Mouse (Mus musculus): ENCODE measurements around the gene Lasp1. TPM values are rescaled to one million over a fixed set of nuclear protein-coding genes. Genes with fewer than 3 reads are reported as not detected.

The Lasp1 gene
- total RNA-seq (2021), result 10 to 100 TPM; 41.3 to 46.2 TPM

DNA sequence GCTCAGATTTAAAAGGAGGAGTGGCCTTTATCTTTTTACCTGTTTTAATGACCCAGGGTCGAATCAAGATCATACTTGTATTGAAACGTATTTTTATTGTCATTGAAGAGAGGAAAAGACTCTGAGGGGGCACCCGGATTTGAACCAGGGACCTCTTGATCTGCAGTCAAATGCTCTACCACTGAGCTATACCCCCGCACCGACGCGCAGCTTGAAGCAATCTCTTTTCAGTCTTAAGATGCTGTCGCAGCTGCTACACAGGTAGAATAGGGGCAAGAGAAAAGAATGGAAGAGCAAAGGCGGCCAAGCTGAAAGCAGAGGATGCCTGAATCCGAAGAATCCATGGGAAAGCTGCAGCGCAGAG is at the start of gene Lasp1:
Gene Lasp1, plus strand, starts transcription at position 219 of the 364 bp plus-strand sequence.
- intact Hi-C loops (cut with DNase I), result no loop called here
- DNase-seq (ENCODE audit: low spot score), result no peak

DNA sequence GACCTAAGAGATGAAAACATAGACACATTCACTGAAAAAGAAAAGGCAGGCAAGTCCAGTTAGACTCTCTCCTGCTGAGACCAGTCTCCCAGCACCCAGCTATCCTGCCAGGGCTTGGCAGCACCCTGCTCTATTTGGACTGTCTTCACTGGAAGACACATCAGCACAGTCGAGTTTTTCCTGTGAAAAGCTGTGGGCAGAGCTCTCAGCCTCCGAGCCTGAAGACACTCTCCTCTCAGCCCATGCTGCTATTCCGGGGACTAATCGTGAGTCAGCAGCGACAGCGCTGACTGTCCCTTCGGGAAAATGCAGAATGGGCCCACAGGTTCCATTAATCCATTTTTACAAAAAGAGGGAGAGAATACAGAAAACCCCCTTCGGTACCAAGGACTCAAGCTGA is 45.5 kb upstream of the Lasp1 start:
- DNase-seq (ENCODE audit: low spot score), result no peak
- intact Hi-C loops (cut with DNase I), result no loop called here

DNA sequence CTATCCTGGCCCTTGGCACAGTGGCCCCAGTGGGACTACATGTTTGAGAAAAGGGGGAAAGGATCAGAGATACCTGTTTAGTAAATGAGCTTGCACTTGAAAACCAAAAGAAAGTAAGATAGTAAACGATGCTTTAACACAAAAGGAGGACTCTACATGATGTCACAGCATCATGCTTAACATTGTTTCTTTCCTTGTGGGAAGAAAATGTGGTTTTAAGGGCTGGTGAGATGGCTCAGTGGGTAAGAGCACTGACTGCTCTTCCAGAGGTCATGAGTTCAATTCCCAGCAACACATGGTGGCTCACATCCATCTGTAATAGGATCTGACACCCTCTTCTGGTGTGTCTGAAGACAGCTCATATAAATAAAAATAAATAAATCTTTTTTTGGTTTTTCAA is 40.7 kb upstream of the Lasp1 start:
- intact Hi-C loops (cut with DNase I), result no loop called here
- no peak for DNase-seq (ENCODE audit: low spot score)

DNA sequence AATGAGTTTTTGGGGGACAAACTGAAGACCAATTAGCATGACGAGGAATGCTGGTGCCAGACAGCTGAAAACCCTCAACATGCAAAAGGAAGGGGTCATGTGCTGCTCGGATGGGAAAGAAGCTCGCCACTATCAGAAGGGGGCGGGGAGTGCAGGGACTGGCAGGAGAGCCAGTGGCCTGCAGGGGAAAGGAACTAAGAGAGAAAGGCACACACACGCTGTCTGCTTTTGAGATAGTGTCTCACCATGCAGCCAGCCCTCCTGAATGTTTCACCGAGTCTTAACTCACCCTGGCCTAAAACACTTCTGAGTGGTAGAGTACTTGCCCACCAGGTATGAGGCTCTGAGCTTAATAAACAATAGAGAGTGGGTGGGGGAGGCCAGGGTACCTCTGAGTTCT is 39.9 kb upstream of the Lasp1 start:
- intact Hi-C loops (cut with DNase I), result no loop called here
- DNase-seq (ENCODE audit: low spot score), result no peak

DNA sequence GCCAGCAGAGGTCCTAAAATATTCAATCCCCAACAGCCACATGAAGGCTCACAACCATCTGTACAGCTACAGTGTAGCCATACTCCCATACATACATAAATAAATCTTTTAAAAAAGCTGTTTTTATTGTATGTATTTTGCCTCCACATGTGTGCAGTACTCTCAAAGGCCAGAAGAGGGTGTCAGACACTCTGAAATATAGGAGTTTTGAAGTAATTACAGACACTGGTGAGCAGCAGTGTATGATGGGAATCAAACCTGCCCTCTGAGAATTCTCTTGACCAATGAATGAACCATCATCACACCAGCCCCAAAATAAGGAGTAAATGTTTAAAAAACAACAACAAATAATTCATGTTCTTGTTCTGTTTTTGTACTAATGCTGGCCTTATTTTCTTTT is 37.2 kb upstream of the Lasp1 start:
- no peak for DNase-seq (ENCODE audit: low spot score)
- intact Hi-C loops (cut with DNase I), result no loop called here

DNA sequence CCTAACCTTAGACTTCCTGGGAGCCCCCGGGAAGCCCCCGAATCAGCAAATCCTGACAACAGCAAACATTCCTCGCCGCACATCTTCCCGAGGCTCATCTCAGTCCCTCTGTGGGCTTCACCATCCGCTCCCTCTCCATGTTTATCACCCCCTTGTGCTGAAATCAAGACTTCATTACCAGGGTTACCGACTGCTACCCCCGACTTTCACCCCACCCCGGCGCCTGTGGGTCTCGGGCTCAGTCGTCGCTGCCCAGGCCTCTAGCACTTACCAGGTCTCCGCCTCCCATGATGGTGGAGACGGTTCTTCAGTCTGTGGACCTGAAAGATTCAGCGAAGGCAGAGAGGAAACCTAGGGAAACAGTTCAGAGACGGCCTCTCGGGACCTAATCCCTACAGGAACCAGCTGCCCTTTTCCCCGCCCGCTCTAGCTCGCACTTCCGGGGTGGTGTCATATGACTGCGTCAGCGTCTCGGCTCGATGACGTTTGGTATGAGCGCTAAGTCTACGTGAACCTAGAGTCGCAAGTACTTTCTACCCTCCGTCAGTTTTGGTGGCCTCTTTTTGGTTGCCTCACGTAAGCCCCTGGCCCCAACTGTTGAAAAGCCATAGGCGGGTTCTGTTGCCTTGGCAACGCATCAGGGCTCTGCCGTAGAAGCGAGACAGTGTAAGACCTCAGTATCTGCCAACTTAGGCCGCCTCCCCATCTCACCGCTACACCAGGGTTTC is 32.5 kb upstream of the Lasp1 start, which contains the start of gene Cwc25:
Gene Cwc25, minus strand, starts transcription at position 403 of the 728 bp plus-strand sequence.
- intact Hi-C loops (cut with DNase I), result loop anchor here (2.0 kb wide), 1 partner anchor 14 kb away; no protein-coding TSS in a partner anchor
- DNase-seq (ENCODE audit: low spot score), result peak; percentile 93

DNA sequence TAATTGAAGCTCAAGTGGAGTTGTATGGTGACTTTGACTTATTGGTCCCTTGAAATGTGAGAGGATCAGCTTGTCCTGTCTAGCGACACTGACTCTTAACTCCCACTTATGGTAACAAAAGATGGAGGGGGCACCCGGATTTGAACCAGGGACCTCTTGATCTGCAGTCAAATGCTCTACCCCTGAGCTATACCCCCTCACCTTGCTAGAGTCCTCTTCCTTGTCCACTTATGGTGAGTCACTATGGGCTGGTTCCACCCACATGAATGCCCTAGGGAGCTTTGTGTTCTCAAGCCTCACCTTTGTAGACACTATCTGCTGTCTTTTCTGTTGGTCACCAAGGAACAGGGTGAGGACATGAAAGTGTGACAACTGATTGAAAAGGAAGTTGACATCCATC is 29.1 kb upstream of the Lasp1 start:
- intact Hi-C loops (cut with DNase I), result no loop called here
- no peak for DNase-seq (ENCODE audit: low spot score)

DNA sequence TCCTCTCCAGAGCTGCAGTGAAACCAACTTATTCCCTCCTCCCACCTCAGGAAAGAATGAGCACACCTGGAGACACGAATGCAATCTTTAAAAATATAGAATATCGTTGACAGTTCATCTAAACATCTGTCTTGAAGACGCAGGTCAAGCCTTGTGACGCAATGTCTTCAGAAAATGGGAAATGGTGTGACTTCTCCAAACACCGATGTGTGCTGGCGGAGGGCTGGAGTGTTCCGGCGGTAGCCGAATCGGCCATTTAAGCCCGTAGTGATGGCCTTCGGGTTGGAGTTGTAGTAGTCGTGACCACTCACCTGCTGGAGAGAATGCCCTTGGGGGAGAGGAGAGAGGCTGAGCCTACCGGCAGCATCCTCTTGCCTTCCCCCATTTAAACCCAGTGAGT is 27.4 kb upstream of the Lasp1 start:
- intact Hi-C loops (cut with DNase I), result no loop called here
- no peak for DNase-seq (ENCODE audit: low spot score)

DNA sequence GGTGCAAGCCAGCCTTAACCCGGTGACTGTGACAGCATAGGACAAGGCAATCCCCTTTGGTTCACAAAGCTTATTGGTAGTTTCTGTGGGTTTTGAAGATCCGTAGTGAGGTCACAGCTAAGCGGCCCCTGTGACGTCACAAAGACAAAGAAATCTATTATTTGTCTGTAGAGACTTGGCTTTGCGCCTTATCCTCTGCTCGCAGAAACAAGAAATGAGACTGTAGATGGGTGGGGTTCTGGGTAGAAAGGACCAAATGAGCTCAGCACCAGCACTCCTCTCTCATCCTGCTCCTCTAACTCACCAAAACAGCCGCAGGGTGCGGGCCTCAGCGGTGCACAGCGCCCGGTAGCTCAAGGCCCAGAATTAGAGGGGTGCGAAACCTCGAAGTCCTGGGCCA is 23.6 kb upstream of the Lasp1 start:
- intact Hi-C loops (cut with DNase I), result no loop called here
- no peak for DNase-seq (ENCODE audit: low spot score)

DNA sequence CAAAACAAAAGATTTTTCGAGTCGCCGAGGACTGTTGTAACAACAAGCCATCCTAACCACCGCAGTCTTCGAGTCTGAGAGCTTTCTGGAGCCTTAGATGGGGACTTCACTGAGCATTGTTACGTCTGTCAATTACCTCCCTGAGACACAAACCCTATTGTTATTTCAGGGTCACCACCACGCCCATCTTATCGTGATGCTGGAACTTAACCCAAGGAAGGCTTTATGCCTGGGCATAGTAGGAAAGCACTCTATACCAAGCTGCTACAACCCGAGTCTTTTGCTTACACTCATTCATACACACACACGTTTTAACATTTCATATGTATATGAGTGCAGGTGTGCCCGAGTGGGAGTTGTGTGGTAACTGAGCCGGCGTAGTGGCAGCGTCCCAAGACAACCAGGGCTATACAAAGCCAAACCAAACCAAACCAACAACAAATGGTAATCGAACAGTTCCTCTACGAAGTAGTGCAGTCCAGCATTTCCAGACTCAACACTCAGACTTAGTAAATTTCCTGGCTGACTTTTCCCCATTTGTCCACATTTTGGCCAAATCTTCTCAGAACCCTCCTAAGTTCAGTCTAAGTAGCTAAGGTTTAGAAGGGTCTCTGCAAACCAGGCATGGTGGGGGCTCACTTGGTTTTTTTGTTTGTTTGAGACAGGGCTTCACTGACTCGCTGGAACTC is 22.8 kb upstream of the Lasp1 start, which contains the start of gene 1700001P01Rik:
Gene 1700001P01Rik, minus strand, starts transcription at position 111 of the 689 bp plus-strand sequence.
- no peak for DNase-seq (ENCODE audit: low spot score)
- intact Hi-C loops (cut with DNase I), result no loop called here

DNA sequence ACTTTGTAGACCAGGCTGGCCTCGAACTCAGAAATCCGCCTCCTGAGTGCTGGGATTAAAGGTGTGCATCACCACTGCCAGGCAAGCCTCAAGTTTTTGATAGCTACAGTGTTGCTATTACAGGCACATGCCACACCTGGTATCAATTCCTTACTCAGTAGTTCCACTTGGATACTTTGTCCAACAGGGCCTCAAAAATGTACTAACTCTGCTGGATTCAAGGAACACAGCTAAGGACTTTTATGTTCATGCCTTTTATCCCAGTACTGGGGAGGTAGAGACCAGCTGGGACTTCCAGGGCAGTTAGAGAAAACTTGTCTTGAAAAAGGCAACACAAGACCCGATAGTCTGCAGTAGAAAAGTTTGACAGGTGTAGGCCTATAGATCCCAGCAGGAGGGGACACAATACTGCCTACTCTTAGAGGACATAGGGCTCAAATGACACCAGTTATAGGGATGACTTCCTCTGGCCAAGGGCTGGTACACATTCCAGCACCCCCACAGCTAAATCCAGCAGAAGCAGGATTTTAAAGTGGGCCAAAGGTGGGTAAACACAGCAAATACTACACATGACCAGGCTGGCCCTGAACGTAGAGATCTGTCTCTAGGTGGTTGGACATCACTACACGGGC is 22.2 kb upstream of the Lasp1 start:
- DNase-seq (ENCODE audit: low spot score), result no peak
- intact Hi-C loops (cut with DNase I), result no loop called here

DNA sequence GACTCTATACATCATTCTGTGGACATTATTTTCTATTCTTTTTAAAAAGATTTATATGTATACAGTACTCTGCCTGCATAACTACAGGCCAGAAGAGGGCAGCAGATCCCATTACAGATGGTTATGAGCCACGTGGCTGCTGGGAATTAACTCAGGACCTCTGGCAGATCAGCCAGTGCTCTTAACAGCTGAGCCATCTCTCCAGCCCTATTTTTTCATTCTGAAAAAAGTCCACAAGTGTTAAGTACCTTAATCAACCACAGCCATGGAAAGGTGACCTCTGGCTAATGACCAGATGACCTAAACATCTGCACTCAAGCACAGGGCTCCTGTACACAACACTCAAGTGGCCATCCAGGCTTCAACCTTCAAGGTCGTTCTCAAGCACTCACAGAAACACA is 21.7 kb upstream of the Lasp1 start:
- intact Hi-C loops (cut with DNase I), result no loop called here
- DNase-seq (ENCODE audit: low spot score), result no peak

DNA sequence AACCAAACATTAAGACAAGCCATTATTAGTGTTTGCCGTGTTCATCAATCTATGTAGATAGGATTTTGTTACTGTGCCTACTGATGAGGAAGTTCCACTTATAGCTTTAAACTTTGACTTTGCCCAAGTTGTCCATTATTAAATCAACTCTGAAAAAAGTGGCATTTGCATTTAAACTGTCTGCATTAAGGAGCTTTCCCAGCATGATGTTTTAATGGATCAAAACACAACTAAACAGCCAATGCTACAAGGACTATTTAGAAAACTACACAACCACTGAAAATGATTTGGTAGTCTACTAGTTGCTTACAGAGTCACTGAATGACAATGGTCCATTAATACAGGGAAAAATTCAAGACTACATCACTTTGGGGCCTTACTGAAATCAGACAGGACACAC is 19.9 kb upstream of the Lasp1 start:
- intact Hi-C loops (cut with DNase I), result no loop called here
- no peak for DNase-seq (ENCODE audit: low spot score)

DNA sequence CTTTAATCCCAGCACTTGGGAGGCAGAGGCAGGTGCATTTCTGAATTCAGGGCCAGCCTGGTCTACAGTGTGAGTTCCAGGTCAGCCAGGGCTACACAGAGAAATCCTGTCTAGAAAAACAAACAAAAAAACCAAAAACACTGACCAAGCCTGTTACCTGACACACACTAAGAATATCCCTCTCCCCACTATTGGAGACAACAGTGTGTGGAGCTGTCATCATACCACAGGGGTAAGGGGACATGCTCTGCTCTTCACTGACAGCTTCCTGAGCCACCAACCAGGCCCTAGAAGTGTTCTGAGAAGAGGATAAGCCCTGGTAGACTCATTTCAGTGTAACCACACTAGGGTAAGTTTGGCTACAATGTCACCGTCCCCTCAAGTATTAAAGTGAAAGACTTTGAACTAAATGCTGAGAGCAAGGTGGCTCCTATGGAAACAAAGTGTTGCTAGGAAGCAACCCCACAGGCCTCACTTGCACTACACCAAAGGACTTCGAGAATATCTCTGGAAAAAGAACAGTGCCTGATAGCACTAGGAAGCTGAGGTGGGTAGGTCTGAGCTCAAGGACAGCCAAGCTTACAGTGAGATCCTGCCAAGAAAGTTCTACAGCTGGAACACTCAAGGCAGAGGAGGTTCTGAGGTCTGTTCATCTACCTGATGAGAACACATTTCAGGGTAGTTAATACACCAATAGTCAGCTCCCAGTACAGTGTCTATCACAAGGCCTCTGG is 18.7 kb upstream of the Lasp1 start:
- DNase-seq (ENCODE audit: low spot score), result no peak
- intact Hi-C loops (cut with DNase I), result loop anchor here (2.0 kb wide), 1 partner anchor 13 kb away; the partner anchor contains the start of gene Cwc25

DNA sequence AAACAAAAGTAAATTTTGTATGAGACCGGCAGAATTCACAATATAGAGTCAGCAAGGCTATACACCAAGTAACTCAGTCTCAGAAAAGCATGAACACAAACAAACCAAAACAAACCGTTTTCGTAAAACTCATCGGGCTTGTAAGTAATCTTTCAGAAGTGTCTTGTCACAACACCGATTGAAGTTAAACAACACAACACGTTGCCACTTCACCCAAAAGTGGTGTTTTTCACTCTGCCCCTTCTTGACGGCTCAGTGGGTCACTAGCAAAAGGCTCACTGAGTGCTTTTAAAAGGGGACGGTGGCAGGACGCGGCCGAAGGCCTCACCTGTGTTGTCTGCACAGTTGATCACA is 17.3 kb upstream of the Lasp1 start:
- DNase-seq (ENCODE audit: low spot score), result no peak
- intact Hi-C loops (cut with DNase I), result loop anchor here (2.0 kb wide), 1 partner anchor 15 kb away; the partner anchor contains the start of gene Cwc25

DNA sequence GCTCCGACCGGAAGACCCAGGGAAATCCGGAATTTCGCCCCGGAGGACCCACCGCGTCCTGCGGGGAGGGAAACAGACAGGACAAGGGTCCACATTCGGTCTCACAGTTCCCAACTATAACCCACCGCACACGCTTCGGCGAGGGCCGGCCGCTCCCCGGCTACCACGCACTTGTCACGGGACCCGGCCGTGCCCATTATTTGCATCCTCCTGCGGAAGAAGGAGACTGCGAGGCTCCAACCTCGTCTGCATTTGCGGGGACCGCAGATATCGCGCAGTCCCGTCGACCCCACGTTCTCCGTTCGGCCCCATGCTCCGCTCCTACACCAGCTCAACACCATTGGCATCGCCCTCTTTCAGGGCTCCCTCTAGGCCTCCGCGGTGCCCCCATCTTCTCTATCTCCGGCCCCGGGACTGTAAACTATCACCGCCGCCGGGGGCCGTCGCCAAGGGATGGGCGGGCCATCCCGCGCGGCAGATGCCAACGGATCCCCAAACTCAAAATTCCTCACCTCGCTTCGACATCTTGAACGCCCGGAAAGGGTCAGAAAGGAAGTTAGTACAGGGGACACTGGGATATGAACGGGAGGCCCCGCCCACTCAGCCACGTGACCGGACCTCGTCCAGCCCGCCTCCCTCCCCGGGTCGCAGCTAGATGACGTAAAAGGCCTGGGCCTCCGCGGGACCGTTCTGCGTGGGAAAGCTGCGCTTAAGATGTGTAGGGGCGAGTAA is 16.8 kb upstream of the Lasp1 start, which contains the start of gene Rpl23:
Gene Rpl23, minus strand, starts transcription at position 606 of the 732 bp plus-strand sequence.
- DNase-seq (ENCODE audit: low spot score), result peak; percentile 98
- intact Hi-C loops (cut with DNase I), result loop anchor here (2.0 kb wide), 1 partner anchor 15 kb away; the partner anchor contains the start of gene Cwc25

DNA sequence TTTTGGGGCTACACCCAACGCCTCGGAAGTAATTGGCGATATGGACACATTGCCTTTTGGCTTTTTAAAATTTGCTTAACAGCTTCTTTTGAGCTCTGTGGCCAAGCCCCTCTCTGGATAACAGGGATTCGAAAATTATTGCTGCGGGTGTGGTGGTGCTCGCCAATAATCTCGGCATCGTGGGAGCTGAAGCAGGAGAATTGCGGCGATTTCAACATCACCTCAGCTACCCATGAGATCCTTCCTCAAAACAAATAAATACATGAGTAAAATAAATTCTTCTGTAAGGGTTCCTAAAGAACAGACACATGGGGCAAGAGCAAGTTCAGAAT is 16.3 kb upstream of the Lasp1 start:
- intact Hi-C loops (cut with DNase I), result no loop called here
- DNase-seq (ENCODE audit: low spot score), result no peak

DNA sequence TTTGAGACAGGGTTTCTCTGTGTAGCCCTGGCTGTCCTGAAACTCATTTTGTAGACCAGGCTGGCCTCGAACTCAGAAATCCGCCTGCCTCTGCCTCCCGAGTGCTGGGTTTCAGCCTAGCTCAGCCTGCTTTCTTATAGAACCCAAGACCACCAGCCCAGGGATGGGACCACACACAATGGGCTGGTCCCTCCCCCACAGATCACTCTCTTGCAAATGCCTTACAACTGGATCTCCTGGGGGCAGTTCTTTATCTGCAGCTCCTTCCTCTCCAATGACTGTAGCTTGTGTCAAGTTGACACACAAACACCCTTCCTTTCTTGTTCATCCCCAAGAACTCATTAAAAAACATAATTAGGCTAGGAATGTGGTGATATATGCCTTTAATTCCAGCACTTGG is 10.8 kb upstream of the Lasp1 start:
- intact Hi-C loops (cut with DNase I), result no loop called here

DNA sequence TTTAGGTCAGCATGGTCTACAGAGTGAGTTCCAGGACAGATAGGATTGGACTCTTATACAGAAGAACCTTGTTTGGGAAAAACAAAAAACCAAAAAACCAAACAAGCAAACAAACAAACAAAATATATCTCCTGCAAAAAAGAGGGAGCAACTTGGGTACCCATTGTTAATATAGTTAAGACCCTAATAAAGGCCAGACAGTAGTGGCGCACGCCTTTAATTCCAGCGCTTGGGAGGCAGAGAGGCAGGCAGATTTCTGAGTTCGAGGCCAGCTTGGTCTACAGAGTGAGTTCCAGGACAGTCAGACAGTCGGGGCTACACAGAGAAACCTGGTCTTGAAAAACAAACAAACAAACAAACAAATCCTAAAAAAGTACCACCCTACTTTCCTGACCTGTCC is 9.1 kb upstream of the Lasp1 start:
- DNase-seq (ENCODE audit: low spot score), result no peak
- intact Hi-C loops (cut with DNase I), result no loop called here

More for the DNA sequence above, 10.8 kb upstream of the Lasp1 start:
- no peak for DNase-seq (ENCODE audit: low spot score)
